Mouse (Mus musculus): ENCODE data around the gene Cdpf1. TPM values are rescaled to one million over a fixed set of nuclear protein-coding genes. Genes with fewer than 3 reads are reported as not detected.
"Not testable (repeated sequence)": the region's sequence is repeated elsewhere in the genome, so short reads cannot be mapped to it uniquely, and the experiment has no call there.

The Cdpf1 gene
- total RNA-seq, 2 experiments from 2014 or later = 4.6 to 5.8 TPM

DNA sequence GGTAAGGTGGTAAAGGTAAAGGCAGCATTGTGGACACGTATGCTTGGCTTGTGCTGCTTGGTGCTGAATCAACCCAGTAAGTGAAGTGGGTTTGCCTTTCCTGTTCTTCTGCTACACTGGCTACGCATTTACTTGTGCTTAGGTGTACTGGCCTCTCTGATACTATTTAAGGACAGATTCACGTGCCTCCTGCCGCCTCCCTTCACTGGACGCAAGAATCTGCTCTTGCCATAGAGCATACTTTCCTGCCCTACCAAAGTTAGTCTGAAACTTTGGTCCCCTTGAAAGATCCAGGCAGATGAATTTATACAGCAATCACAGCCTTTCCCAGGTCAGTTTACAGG lies 1.1 kb downstream of the Cdpf1 start:
- ATAC-seq (replicated peaks; ENCODE audit: low FRiP score, poor library complexity, severe bottlenecking) = no peak

DNA sequence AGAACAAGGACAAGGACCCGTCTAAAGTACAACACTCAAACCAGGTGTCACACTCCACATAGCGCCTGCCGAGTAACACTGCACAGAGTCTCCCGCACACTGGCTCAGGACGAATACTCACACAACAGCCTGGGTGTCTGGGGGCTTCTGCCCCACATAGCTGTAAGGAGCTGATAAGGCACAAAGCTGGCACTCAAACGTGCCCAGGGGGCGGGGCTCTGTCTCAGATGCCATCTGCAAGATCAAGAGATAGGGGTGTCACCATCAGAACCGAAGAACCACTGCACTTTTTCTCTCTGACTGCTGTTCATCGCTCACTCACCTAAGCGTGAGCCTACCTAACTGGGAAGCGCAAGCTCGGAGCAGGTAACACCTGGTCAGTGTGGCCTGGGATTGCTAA lies 2.4 kb downstream of the Cdpf1 start:
- ATAC-seq (replicated peaks; ENCODE audit: low FRiP score, poor library complexity, severe bottlenecking) = no peak

DNA sequence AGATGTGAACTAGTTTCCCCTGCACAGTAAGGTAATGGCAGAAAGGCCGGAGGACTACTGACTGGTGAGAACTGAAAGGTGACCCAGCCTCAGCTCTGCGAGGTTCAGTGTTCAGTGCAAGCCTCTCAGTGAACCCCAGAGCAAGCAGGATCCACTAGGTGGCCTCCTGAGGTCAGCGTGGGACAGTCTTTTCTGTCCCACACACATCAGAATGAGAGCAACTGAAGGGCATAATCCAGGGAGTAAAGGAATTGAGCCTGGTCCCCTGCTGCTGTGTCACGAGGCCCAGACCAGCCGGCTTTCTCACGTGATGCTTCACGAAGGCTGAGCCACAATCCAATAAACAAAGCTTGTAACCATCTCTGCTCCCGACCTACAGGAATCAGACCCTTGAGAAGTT lies 3.1 kb downstream of the Cdpf1 start:
- ATAC-seq (replicated peaks; ENCODE audit: low FRiP score, poor library complexity, severe bottlenecking) = no peak

DNA sequence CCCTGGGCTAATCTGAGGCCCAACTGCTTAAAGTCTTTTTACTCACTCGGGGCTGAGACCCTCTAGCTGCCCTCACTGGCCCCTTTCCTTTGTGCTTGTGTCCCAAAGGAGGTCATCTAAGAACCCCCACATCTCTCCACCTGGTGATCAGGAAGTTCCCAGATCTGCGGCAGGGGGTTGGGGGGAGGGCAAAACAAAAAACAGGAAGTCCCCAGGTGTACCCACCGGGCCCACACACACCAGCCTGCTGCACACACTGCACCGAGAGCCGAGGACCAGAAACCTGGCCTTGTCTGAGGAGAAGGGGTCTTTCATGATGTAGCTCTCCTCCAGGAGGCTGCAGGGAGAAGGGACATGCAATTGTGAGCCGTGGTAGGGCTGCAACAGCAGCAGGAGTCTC lies 3.5 kb downstream of the Cdpf1 start:
- ATAC-seq (replicated peaks; ENCODE audit: low FRiP score, poor library complexity, severe bottlenecking) = no peak

DNA sequence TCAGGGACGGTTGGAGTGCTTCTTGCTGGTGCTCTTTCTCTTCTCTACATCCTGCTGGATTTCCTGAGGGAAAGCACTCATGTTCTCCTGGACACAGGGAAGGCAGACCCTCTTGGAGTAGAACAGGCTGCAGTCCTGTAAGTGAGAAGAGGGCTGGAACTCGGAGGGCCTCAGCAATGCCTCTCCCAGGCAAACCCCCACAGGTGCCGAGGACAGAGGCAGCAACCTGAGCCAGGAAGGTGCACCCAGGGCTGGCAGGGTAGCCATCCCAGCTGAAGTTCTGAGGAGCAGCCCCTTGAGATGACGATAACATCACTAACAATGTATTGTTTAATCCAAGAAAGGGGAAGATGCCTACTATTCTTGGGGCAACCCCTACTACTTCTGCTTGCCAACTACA lies 4.1 kb downstream of the Cdpf1 start:
- no peak for ATAC-seq (replicated peaks; ENCODE audit: low FRiP score, poor library complexity, severe bottlenecking)

DNA sequence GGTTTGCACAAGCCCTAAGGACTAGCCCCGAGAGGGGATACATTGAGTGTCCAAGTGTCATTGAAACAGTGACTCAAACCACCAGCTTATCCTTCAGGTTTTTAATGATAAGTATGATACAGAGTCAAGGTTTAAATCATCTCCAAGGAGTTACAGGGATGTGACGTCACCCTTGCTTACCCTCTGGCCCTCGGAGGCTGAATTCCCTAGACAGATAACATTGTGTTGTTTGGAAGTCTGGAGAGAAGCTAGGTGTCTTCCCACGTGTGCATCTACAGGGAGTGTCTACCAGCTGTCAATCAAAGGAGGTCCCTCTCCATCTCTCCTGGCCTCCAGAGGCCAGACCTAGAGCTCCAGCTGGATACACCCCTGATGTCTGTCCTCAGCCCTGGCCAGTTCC lies 4.6 kb downstream of the Cdpf1 start:
- ATAC-seq (replicated peaks; ENCODE audit: low FRiP score, poor library complexity, severe bottlenecking) = no peak

DNA sequence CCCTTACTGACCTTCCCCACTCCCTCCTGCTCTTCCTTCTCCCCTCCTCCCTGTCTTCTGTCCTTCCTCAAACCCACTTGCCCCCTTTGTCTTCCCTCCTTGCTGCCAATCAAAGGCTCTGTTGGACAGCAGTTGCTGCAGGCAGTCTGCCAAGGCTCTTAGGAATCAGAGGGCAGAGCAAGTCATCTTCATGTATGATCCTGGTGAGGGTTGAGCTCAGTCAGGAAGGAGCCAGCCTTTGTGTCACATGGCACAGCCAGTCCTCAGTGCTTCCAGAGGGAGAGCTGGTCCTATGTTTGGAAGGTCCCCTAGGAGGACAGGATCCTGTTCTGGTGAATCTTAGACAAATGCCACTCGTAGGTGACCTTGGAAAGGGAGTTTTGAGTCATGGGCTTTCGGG lies 8.6 kb downstream of the Cdpf1 start:
- ATAC-seq (replicated peaks; ENCODE audit: low FRiP score, poor library complexity, severe bottlenecking) = no peak

DNA sequence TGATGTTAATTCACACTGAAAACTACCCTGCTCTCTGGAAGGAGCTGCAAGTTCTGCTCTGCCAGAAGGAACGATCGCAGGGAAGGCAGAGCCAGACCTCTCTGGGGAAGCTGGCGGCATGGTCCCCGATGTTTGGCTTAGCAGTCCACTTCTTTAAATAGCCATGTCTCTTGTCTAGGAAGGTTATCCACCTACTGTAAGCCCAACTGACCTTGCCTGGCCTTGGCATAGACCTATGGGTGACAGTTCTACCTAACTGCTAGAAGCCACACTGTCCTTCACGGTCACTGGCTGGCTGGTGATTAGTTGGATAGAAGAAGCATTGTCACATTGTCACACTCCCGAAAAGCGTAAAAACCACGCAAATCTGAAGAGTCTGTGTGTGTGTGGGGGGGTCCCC lies 12.8 kb downstream of the Cdpf1 start:
- ATAC-seq (replicated peaks; ENCODE audit: low FRiP score, poor library complexity, severe bottlenecking) = no peak

DNA sequence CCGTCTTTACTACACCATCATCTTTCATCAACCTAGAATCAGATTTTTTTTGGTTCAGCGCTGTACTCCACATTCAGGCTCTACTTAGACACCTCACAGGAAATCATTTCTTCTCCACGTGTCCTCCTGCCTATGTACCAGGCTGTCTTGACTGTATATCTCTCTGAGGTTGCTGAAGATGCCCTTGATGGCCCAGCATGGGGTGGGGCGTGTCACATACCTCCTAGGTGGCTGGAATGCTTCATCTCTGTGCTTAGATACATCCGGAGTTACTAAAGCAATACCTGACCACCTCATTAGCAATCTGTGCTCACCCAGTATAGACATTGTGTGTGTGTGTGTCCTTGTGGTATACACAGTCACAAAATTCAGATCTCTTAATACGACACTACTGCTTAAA lies 16.0 kb downstream of the Cdpf1 start:
- ATAC-seq (replicated peaks; ENCODE audit: low FRiP score, poor library complexity, severe bottlenecking) = no peak

DNA sequence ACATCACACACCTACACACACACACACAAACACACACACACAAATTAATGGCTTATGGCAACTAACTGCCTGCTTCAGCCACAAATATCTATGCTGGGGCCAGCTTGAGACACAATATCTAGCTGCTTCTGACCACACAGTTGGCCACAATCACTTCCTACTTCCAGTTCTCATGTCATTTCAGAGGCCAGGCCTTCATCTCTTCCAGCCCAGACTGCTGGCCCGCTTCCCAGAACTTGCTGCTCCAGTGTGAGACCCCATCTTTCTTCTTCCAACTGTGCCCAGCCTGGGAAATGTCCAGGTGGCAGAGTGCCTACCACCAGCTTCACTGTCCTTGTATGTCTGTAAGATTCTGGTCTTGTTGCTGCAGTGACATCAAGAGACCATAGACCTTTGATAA lies 18.7 kb downstream of the Cdpf1 start:
- no peak for ATAC-seq (replicated peaks; ENCODE audit: low FRiP score, poor library complexity, severe bottlenecking)

DNA sequence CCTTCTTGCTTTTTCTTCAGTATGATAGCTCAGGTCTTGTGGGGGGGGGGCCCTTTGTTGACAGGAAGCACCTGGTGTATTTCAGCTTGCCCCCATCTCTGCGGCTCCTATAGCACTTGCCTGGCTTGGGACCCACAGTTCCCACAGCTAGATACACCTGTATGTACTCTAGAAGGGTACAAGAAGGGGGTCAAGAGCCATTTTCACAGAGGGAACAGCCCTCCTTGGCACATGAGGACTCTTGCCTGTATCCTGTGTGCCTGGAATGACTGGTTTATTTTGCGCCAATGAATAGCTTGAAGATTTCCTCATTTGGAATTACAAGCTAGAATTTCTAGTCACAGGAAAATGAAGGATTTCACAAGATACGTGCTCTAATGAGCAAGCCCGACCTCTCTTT lies 20.0 kb downstream of the Cdpf1 start:
- ATAC-seq (replicated peaks; ENCODE audit: low FRiP score, poor library complexity, severe bottlenecking) = no peak

DNA sequence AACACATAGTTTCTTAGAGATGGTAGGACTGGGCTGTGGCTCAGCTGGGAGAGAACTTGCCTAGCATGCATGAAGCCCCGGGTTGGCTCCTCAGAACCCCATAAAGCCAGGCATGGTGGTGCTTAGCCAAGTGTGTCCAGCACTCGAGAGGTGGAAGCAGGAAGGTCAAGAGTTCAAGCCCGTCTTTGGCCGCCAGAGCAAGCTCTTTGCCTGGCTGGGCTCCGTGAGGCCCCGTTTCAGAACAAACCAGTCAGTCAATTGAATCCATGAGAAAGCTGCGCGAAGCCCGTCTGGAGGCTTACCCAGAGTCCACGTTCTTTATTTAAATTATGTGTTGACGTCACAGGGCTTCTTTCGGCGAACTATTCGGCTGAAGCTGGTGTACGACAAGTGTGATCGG lies 22.9 kb downstream of the Cdpf1 start:
- no peak for ATAC-seq (replicated peaks; ENCODE audit: low FRiP score, poor library complexity, severe bottlenecking)

DNA sequence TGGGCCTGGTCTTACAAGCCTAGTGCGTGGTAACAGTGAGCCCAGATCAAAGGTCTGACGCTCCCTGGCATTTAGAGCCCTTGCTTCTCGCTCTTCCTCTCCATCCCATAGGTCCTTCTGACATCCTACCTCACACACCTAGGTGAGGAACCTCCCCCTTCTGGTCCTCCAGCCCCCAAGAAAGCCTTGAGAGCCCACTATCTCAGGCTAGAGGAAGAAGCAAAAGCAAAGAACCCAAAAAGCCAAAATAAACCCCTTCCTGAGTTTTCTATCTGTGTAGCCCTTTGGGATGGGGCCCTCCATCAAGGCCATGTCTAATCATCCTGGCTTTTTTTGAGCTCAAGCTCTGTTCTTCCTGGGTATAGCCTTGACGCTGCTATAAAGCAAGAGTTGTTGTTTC lies 23.4 kb downstream of the Cdpf1 start:
- ATAC-seq (replicated peaks; ENCODE audit: low FRiP score, poor library complexity, severe bottlenecking) = no peak

DNA sequence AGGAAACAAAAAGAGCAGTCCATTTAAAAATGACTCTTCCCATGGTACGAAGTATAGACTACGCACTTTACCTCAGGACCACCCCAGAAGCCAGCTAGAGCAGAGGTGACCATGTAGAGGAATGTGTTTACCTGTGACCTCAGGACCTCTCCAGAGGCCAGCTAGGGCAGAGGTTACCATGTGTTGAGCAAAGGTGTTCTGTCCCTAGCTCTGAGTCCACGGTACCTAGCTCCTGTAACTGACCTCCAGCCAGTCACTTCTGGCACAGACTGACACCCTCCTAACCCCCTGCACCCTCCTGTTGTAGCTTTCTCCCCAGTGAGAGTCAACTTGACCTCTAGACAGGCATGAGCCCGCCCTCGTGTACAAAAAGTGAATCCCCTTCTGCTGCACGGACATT lies 24.0 kb downstream of the Cdpf1 start:
- ATAC-seq (replicated peaks; ENCODE audit: low FRiP score, poor library complexity, severe bottlenecking) = no peak

DNA sequence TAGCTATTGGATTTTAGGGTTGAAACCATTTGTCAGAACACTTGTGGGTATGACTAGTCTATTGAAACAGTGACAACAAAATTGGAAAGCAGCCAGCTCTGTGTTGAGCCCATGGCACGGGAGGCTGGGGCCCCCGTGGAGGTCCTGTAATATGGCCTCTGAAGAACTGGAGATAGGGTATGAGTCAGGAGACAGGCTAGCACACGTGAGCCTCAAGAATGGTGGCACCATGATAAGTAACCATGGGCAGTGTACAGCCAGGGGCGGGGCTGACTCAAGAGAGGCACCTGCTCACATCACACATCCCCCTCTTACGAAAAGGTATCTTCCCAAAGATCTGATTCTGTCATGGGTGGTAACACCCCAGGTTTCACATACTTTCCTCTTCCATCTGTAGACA lies 24.8 kb downstream of the Cdpf1 start:
- no peak for ATAC-seq (replicated peaks; ENCODE audit: low FRiP score, poor library complexity, severe bottlenecking)

DNA sequence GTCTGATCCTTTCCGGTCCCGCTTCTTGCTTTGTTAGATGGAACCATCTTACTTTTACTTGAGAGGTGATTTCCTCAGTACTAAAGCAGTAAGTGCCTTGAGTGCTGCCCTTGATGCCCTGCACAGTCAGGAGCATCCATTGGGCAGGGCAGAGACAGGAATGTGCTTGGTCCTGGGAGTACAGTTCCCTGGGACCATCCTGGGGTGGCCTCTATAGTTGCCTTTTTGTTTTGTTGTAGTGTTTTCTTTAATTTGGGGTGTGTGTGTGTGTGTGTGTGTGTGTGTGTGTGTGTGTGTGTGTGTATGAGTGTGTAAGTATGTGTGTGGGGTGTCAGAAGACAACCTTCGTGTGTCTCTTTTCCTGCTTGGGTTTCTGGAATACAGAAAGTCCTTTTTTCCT lies 27.2 kb downstream of the Cdpf1 start:
- ATAC-seq (replicated peaks; ENCODE audit: low FRiP score, poor library complexity, severe bottlenecking) = no peak

DNA sequence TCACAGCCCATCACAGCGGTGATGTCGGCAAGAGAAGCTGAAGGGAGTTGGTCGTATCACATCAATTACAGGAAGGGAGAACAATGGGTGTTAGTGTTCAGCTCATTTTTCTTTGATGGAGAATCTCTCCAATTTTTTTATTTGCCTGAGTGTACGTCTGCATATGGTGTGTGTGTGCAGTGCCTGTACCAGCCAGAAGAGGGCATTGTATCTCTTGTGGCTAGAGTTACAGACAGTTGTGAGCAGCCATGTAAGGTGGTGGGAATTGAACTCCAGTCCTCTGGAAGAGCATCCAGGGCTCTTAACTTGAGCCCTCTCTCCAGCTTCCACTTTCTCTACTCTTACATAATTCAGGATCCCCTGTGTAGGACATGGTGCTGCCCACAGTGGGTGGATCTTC lies 28.4 kb downstream of the Cdpf1 start:
- ATAC-seq (replicated peaks; ENCODE audit: low FRiP score, poor library complexity, severe bottlenecking) = 0 out of 2 replicates have a peak, but pooled peaks have one; percentile 34

DNA sequence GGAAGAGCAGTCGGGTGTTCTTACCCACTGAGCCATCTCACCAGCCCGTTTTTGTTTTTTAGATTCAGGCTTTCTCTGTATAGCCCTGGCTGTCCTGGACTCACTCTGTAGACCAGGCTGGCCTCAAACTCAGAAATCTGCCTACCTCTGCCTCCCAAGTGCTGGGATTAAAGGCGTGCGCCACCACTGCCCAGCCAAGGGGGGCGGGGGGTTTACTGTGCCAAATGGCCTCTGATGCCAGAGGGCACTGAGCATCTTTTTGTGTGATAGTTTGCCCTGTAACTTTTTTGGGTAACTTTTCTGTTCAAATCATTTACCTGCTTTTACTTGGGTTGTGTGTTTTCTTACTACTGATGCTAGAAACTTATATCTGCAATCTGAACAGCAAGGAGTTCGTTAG lies 32.6 kb downstream of the Cdpf1 start:
- not testable (repeated sequence) for ATAC-seq (replicated peaks; ENCODE audit: low FRiP score, poor library complexity, severe bottlenecking)

DNA sequence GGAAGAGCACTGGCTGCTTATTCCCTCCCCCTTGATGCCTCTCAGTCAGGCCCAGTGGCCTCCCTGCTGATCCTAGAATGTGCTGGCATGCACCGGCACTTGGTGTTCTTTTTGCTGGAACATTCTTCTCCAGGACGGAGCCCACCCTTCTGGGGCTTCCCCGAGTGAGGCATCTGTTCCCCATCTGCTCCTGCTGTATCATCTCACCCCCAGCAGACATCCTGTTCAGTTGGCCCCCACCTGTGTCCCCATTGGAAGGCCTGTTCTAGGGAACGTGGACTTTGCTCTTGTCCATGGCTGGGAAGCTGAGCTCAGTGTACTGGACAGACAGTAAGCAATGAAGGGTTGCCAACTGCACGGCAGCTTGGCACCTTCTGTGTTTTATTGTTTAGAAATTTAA lies 34.7 kb downstream of the Cdpf1 start:
- no peak for ATAC-seq (replicated peaks; ENCODE audit: low FRiP score, poor library complexity, severe bottlenecking)

DNA sequence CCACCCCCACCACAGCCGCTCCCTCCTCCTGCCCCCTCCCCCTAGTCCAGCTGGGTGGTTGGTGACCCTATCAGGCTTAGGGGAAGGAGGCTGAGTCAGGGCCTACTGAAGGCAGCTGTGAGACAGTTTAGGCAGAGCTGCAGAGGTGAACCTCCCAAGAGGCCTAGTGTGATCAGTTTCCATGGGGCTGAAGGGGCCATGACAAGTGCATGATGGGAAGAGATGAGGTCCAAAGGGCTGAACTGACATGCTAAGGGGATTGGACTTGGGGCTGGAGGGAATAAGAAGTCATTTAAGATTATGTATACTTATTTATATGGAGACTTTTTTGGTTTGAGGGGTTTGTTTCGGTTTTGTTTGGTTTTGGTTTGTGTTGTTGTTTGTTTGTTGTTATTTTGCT lies 35.3 kb downstream of the Cdpf1 start:
- ATAC-seq (replicated peaks; ENCODE audit: low FRiP score, poor library complexity, severe bottlenecking) = no peak

DNA sequence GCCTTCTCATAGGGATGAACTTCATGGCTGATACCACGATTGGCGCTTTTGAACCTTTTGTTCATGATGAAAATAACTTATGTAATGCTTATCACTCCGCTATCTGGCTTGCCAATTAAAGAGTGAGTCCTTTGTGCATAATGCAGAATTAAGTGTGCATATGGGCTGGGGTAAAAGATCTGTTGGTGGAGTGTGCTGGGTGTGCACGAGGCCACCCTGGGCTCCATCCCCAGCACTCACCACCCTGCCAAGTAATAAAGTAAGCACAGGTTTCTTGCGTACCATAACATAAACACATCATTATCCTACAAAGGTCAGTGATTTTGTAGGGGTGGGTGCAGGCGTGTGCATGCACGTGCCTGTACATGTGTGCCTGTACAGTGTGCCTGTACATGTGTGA lies 36.5 kb downstream of the Cdpf1 start:
- ATAC-seq (replicated peaks; ENCODE audit: low FRiP score, poor library complexity, severe bottlenecking) = no peak

DNA sequence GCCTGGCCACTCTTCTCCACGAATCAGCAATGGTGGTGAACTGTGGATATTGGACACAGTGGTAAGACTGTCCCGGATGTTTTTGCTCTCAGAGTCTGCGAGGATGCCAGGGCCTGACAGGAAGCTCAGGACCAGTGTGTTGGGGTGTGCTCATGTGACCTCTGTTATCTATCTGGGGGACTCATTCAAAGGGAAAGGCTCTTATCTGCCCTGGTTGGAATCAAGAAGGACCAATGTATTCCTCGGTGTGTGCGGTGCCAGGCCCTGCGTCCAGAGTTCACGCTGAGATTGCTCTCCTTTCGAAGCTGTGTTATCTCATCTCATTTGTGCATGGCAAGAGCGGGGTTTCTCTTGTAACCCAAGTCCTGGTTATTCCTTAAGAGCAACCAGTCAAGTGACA lies 37.1 kb downstream of the Cdpf1 start:
- ATAC-seq (replicated peaks; ENCODE audit: low FRiP score, poor library complexity, severe bottlenecking) = no peak

DNA sequence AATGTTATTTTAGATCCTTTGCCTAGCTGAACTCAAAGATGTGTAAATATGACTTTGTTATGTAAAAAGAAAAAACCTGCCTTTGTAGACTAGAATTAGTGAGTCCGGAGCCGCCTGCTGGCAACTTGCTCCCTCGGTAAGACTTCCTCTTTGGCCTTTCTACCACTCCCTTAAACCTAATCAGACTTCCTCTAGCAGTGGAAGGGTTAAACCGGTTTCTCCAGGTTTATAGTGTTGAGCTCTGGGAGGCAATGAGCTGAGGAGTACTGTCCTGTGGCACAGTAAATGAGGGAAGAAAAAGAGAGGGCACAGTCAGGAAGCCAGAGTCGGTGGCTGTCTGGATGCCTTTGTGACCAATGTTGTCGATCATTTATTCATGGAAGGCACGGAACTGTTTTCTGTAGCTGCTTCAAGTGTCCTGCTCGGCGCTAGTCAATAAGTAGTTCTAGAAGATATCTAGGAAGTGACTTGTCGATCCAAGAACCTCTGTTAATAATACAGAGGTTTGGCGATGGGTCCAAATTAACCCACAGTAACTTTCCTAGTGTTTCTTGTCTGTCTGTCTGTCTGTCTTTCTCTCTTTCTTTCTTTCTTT lies 39.3 kb downstream of the Cdpf1 start:
- no peak for ATAC-seq (replicated peaks; ENCODE audit: low FRiP score, poor library complexity, severe bottlenecking)
